Mouse (Mus musculus) lung, embryonic 16.5 days (tissue): Measurements from ENCODE around the gene Lrrc30. TPM values are rescaled to one million over a fixed set of nuclear protein-coding genes. Genes with fewer than 3 reads are reported as not detected.

Experiments
- ATAC-seq: fragments of 200-750 bp; cut with Nextera tagmentation; 2 replicates; pipeline ENCODE4 v1.8.0; 2017; ENCODE audit warnings: low read depth, mild to moderate bottlenecking, moderate library complexity
- H3K27ac ChIP-seq: fragments of 300-500 bp; sonication (generic); 2 replicates; pipeline ENCODE4 v1.5.1; 2014; ENCODE audit warnings: mild to moderate bottlenecking, control low read depth, low read length
- H3K27me3 ChIP-seq: fragments of 300-500 bp; sonication (generic); 2 replicates; pipeline ENCODE4 v1.6.1; 2014; ENCODE audit warnings: low read depth, low read length, mixed read lengths; ENCODE audit not compliant: control insufficient read depth, insufficient read depth
- H3K36me3 ChIP-seq: fragments of 300-500 bp; sonication (generic); 2 replicates; pipeline ENCODE4 v1.6.1; 2014; ENCODE audit warnings: low read length; ENCODE audit not compliant: control insufficient read depth, insufficient read depth
- H3K4me1 ChIP-seq: fragments of 300-500 bp; sonication (generic); replicated peaks from 2 replicates; pipeline ENCODE4 v1.6.1; 2014; ENCODE audit warnings: low read length, mixed read lengths; ENCODE audit not compliant: control insufficient read depth, insufficient read depth
- H3K4me2 ChIP-seq: fragments of 300-500 bp; sonication (generic); 2 replicates; pipeline ENCODE4 v1.6.1; 2014; ENCODE audit warnings: low read depth, low read length, control low read depth
- H3K4me3 ChIP-seq: fragments of 300-500 bp; sonication (generic); 2 replicates; pipeline ENCODE4 v1.5.1; 2014; ENCODE audit warnings: mild to moderate bottlenecking, low read length, control low read depth
- H3K9ac ChIP-seq: fragments of 300-500 bp; sonication (generic); 2 replicates; pipeline ENCODE4 v1.6.1; 2014; ENCODE audit warnings: low read length, control low read depth
- H3K9me3 ChIP-seq: fragments of 300-500 bp; sonication (generic); 2 replicates; pipeline ENCODE4 v1.6.1; 2016; ENCODE audit warnings: low read length; ENCODE audit not compliant: control insufficient read depth
- WGBS: fragments of 180-500 bp; shearing (Covaris S2); extraction: QIAGEN DNeasy Blood & Tissue Kit; methylation state at CpG from one replicate; pipeline ENCODE4 v1.1.7; 2014; 5-methylcytosine and 5-hydroxymethylcytosine counted together
- polyA plus RNA-seq: library from polyadenylated mRNA; unstranded; fragments of >200 nt; fragmentation: Nextera tagmentation; extraction: Ambion mirVana; gene quantifications from 2 replicates; pipeline ENCODE4 v1.2.1, GENCODE M21; 2015

Gene Lrrc30
- polyA plus RNA-seq, 1 experiment from 2014 or later = not detected

DNA sequence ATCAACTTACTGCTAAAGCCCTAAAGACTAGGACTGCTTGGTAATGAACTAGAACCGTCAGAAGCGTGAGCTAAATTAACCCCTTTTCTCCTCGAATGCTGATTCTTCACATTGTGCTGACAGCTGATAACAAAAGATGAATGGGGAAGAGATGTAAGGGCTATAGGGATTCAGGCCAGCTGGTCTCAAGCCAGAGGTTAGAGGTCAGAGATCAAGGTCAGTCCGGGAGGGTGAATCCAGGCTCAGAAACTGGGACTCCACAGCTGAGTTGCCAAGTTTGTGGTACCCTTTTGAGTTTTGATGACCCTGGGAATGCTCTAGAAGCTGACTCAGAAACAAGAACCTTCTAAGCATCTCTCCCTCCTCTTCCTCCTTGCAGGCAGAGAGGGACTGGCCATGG is 28.1 kb downstream of the Lrrc30 start:
- no peaks in the 10 kb centered on the region for H3K9me3 ChIP-seq
- 32% methylated on average over 4 of the region's 4 CpGs for WGBS
- H3K4me2 ChIP-seq = no peak overlapping the region
- H3K4me3 ChIP-seq = no peak overlapping the region
- H3K27ac ChIP-seq = no peak overlapping the region
- H3K4me1 ChIP-seq = no peaks in the 10 kb centered on the region
- H3K27me3 ChIP-seq = no peaks in the 10 kb centered on the region
- no peaks in the 10 kb centered on the region for H3K36me3 ChIP-seq
- H3K9ac ChIP-seq = no peak overlapping the region
- no peak for ATAC-seq

DNA sequence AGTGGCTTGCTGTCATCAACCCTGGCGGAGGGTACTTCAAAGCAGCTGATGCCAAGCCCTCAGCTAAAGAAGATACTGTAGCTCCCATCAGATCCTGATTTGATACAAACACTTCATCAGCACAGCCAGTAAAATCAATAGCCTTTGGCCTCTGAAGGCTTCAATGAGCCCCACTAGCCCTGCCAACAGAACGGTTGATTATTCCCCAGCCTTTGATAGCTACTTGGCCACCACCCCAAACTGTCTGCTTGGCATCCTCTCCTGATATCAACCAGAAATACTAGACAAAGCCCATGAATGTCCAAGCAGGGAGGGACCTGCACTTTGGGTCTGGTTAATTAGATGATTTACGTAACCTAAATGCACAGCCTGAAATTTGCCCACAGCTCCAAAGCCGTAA is 30.0 kb downstream of the Lrrc30 start:
- WGBS = 75% methylated on average over 4 of the region's 4 CpGs

DNA sequence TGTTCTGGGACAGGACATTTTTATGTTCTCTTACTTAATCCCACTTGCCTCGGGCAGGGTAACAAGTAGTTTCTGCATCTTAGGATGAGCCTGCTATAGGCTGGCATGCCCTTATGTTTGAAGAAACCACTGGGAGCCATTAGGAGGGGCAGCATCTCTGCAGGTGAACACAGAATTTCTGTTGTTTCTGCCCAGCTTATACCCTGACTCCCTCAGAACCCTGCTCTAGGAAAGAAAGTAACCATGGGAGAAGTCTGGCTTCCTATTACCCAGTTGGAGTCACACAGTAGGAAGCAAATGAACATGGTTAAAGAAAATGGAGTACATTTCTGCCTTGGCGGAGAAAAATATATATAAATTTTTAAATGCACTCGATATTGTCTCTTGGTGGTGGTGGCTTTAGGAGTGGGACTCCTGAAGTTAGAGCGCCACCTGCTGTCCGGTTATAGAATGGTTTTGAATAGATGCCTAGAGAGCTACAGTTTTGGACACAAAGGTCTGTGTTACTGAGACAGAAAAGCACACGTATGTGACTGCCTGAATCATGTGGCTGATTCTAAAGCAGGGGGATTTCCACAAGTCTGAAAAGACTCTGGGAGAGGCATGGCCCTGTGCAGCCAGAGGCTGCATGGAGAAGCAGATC is 47.5 kb downstream of the Lrrc30 start:
- 19% methylated on average over 6 of the region's 6 CpGs for WGBS
- H3K9me3 ChIP-seq = no peaks in the 10 kb centered on the region
- peak overlapping the region; percentile 6; the same call in 1 of the 2 replicates for H3K9ac ChIP-seq

More for the DNA sequence above, 30.0 kb downstream of the Lrrc30 start:
- no peaks in the 10 kb centered on the region for H3K36me3 ChIP-seq
- H3K4me1 ChIP-seq = no peaks in the 10 kb centered on the region
- H3K9me3 ChIP-seq = no peaks in the 10 kb centered on the region
- H3K27ac ChIP-seq = no peak overlapping the region
- H3K9ac ChIP-seq = no peak overlapping the region
- H3K4me2 ChIP-seq = no peak overlapping the region
- H3K4me3 ChIP-seq = no peak overlapping the region
- no peak for ATAC-seq
- no peaks in the 10 kb centered on the region for H3K27me3 ChIP-seq

DNA sequence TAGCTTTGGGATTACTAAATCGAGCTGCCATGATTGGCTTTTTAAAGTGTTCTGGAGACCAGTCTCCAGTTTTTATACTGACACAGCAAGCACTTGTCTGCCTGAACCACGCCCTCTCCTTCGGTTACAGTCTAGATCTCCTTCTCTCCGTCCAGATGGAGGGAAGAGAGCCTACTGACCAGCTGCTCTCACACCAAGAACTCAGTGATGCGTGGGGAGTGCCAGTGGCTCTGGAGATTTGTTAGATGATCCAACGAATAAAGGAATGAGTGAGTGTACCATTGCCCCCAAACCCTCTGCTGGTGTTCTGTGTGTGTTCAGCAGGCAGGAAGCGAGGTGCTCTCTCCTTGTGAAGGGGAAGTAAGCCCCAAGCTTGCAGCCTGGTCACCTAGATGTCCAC is 48.0 kb downstream of the Lrrc30 start:
- Histone ChIP-seq H3K4me3 (no peak overlapping the region), H3K27me3 (no peaks in the 10 kb centered on the region), H3K9me3 (no peaks in the 10 kb centered on the region), H3K9ac (no peak overlapping the region), H3K36me3 (no peaks in the 10 kb centered on the region), H3K4me2 (no peak overlapping the region), H3K4me1 (no peaks in the 10 kb centered on the region), H3K27ac (no peak overlapping the region)
- 53% methylated on average over 7 of the region's 7 CpGs for WGBS
- no peak for ATAC-seq

More for the DNA sequence above, 47.5 kb downstream of the Lrrc30 start:
- Histone ChIP-seq H3K4me2 (no peak overlapping the region), H3K36me3 (no peaks in the 10 kb centered on the region), H3K4me1 (no peaks in the 10 kb centered on the region), H3K27me3 (no peaks in the 10 kb centered on the region), H3K4me3 (no peak overlapping the region), H3K27ac (no peak overlapping the region)
- ATAC-seq = 0 out of 2 replicates have a peak, but pooled peaks have one; percentile 69

DNA sequence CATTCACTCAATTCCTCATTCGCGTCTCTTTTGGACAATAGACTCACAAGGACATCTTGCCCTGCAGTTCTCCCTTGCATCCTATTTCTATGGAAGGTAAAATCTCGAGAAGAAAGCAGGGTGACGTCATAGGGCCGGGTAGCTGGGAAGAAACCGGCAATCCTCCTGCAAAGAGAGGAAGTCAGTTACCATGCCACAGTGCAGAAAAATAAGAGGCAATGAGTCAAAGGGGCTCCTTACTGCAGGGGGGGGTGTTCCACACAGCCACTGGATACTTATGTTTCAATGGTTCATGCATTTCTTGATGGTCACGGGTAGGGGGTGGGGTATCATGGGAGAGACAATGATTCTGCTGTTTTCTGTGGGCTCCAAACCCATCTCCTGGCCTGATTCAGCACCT is 49.1 kb downstream of the Lrrc30 start:
- H3K9ac ChIP-seq = no peak overlapping the region
- no peaks in the 10 kb centered on the region for H3K4me1 ChIP-seq
- H3K9me3 ChIP-seq = no peaks in the 10 kb centered on the region
- H3K4me3 ChIP-seq = no peak overlapping the region
- H3K27ac ChIP-seq = no peak overlapping the region
- no peaks in the 10 kb centered on the region for H3K27me3 ChIP-seq
- no peaks in the 10 kb centered on the region for H3K36me3 ChIP-seq
- H3K4me2 ChIP-seq = no peak overlapping the region
- ATAC-seq = no peak
- 53% methylated on average over 7 of the region's 7 CpGs for WGBS

DNA sequence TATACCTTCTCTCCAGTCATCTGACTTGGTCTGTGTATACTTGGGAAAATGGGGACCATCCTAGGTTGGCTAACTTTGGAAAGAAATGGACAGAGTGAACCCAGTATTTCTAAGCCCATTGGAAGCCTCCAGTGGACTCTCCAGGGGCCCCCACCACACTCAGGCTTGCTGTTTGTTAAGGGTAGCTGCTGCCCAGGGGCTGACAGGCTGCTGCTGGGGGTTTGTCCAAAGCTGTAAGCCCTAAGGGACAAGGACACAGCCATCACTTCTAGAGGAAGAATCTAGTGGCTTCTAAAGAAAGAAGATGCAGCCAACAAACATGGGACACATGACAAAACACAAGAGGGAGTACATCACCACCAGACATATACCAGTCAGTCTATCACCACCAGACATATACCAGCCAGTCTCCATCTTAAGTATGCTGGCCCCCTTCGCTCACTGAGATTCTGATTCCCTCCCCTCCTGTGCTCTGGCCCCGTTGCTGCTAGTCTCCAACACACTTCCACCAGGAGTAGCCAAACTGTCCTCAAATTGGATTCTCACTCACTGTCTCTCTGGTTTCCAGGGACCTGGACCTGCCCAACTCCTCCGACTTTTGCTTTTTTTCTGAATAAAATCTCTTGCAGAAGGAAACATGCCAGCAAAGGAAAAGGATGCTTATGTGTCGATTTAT is 49.7 kb downstream of the Lrrc30 start:
- H3K27ac ChIP-seq = no peak overlapping the region
- WGBS = 82% methylated on average over 4 of the region's 4 CpGs
- no peak overlapping the region for H3K9ac ChIP-seq
- H3K27me3 ChIP-seq = no peaks in the 10 kb centered on the region
- no peak overlapping the region for H3K4me2 ChIP-seq
- H3K4me3 ChIP-seq = no peak overlapping the region
- H3K9me3 ChIP-seq = no peaks in the 10 kb centered on the region
- no peaks in the 10 kb centered on the region for H3K36me3 ChIP-seq
- ATAC-seq = no peak
- H3K4me1 ChIP-seq = no peaks in the 10 kb centered on the region

DNA sequence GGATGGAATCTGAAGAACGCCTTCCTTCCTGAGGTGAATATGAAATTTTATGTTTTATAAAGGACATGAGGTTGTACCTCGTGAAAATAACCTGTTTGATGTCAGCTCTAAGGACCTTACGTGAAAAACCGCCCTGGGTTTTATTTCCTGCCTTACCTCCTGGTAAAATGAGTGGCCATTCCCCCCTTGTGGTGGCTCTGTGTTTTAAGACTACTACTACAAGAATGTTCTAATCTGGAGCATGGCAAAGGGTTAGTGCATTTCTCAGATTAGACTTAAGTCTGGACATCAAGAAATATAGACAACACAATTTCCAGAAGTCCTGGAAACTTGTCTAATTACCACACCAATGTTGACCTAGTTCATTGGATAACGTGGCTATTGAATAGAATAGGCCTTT is 50.7 kb downstream of the Lrrc30 start:
- Histone ChIP-seq H3K9me3 (no peaks in the 10 kb centered on the region), H3K36me3 (no peaks in the 10 kb centered on the region), H3K27ac (no peak overlapping the region), H3K27me3 (no peaks in the 10 kb centered on the region), H3K4me2 (no peak overlapping the region), H3K9ac (no peak overlapping the region), H3K4me3 (no peak overlapping the region), H3K4me1 (no peaks in the 10 kb centered on the region)
- WGBS = 66% methylated on average over 5 of the region's 5 CpGs
- ATAC-seq = no peak

Other genes with a start within 250 kb of the Lrrc30 start
- gene Lama1, start 64.5 kb upstream of the Lrrc30 start, polyA plus RNA-seq = 2.2 and 2.4 TPM in 2 replicates